Comparison of ENCODE assay signal across 35 mouse cellular contexts in genomic region chr13:21931740-21932139, GRCm38 (mm10). TPM values are rescaled to one million over a fixed set of nuclear protein-coding genes. Genes with fewer than 3 reads are reported as not detected.
DNase-seq lines count a peak whose midpoint lies in the region; ATAC-seq lines count a peak whose summit lies in the region.
"Had no signal": no experiment of that assay in that cellular context is flagged by ENCODE, and none has a peak within 500 bp of the region (broad histone marks: within the 10 kb centered on the region; RNA-seq: fewer than 3 reads in every experiment).

No protein-coding gene starts in this region.

- H3K36me3 ChIP-seq in heart, embryonic 13.5 days = no peaks in the 10 kb centered on the region
- H3K36me3 ChIP-seq in midbrain, embryonic 10.5 days = no peaks in the 10 kb centered on the region
- no peaks in the 10 kb centered on the region for H3K36me3 ChIP-seq in midbrain, embryonic 15.5 days (replicated peaks)
- H3K36me3 ChIP-seq: heart, embryonic 15.5 days; kidney, embryonic 15.5 days; lung, embryonic 15.5 days; midbrain, embryonic 12.5 days had no signal

- H3K9ac ChIP-seq in heart, embryonic 13.5 days = no peak overlapping the region
- no peak overlapping the region for H3K9ac ChIP-seq in midbrain, embryonic 15.5 days
- H3K9ac ChIP-seq: heart, embryonic 15.5 days; hindbrain, embryonic 14.5 days; kidney, embryonic 15.5 days; lung, embryonic 15.5 days; midbrain, embryonic 12.5 days had no signal

- no peak for ATAC-seq in heart, embryonic 13.5 days (ENCODE audit: extremely low read depth, insufficient number of reproducible peaks, low FRiP score, low TSS enrichment)
- no peak for ATAC-seq in midbrain, embryonic 15.5 days (replicated peaks)
- ATAC-seq: forebrain, embryonic 14.5 days had no signal

- 59% methylated on average over 6 of the region's 6 CpGs for WGBS in heart, embryonic 13.5 days
- 43% methylated on average over 6 of the region's 6 CpGs for WGBS in midbrain, embryonic 10.5 days
- 58% methylated on average over 6 of the region's 6 CpGs for WGBS in midbrain, embryonic 15.5 days

- no peaks in the 10 kb centered on the region for H3K9me3 ChIP-seq in heart, embryonic 13.5 days
- no peaks in the 10 kb centered on the region for H3K9me3 ChIP-seq in midbrain, embryonic 10.5 days (replicated peaks)
- H3K9me3 ChIP-seq in midbrain, embryonic 15.5 days = no peaks in the 10 kb centered on the region
- H3K9me3 ChIP-seq: heart, embryonic 15.5 days; kidney, embryonic 15.5 days; lung, embryonic 15.5 days; midbrain, embryonic 12.5 days had no signal

- peaks cover 22% of the 10 kb centered on the region; the same call in 1 of the 2 replicates for H3K4me1 ChIP-seq in heart, embryonic 13.5 days
- peaks cover 20% of the 10 kb centered on the region for H3K4me1 ChIP-seq in midbrain, embryonic 10.5 days
- H3K4me1 ChIP-seq in midbrain, embryonic 15.5 days = no peaks in the 10 kb centered on the region
- H3K4me1 ChIP-seq: midbrain, embryonic 12.5 days had no signal

- no peaks in the 10 kb centered on the region for H3K27me3 ChIP-seq in heart, embryonic 13.5 days (replicated peaks)
- no peaks in the 10 kb centered on the region for H3K27me3 ChIP-seq in midbrain, embryonic 10.5 days (ENCODE audit: low read depth, poor library complexity, severe bottlenecking)
- H3K27me3 ChIP-seq in midbrain, embryonic 15.5 days (replicated peaks) = peaks cover 15% of the 10 kb centered on the region; the same call in 1 of the 2 replicates
- H3K27me3 ChIP-seq: heart, embryonic 15.5 days; kidney, embryonic 15.5 days; lung, embryonic 15.5 days; midbrain, embryonic 12.5 days had no signal

- DNase-seq in heart, postnatal 4 days = no peak
- no peak for DNase-seq in midbrain, embryonic 10.5 days (ENCODE audit: low spot score)
- DNase-seq in R1 (ENCODE audit: low read depth, low spot score) = peak; percentile 53
- no peak for DNase-seq in urinary bladder, postnatal 25 days (ENCODE audit: low spot score)
- no peak for DNase-seq in left cerebral cortex, adult 8-10 months (ENCODE audit: low spot score in 2 of 2)
- DNase-seq: adrenal gland, adult 2 months; B cell, adult 2 months; cerebellum, adult 2 months; cerebellum, postnatal 14 days; gastrocnemius, postnatal 25 days; heart, adult 11 months; kidney, adult 18-20 months; kidney, postnatal 25 days; lung, postnatal 36 days; thymus, adult 2 months; thymus, postnatal 36 days had no signal

- peak overlapping the region; percentile 40 for H3K4me2 ChIP-seq in heart, embryonic 13.5 days
- H3K4me2 ChIP-seq in midbrain, embryonic 15.5 days = no peak overlapping the region
- H3K4me2 ChIP-seq: heart, embryonic 15.5 days; hindbrain, embryonic 14.5 days; kidney, embryonic 15.5 days; lung, embryonic 15.5 days; midbrain, embryonic 12.5 days had no signal

- no peak overlapping the region for H3K27ac ChIP-seq in heart, embryonic 13.5 days (replicated peaks)
- H3K27ac ChIP-seq in midbrain, embryonic 10.5 days (replicated peaks) = no peak overlapping the region
- H3K27ac ChIP-seq in midbrain, embryonic 15.5 days = no peak overlapping the region
- H3K27ac ChIP-seq: heart, embryonic 15.5 days; hindbrain, embryonic 14.5 days; kidney, embryonic 15.5 days; layer of hippocampus, adult 2 months; left cerebral cortex, adult 2 months; lung, embryonic 15.5 days; midbrain, embryonic 12.5 days had no signal

- peak overlapping the region; percentile 5; the same call in 1 of the 2 replicates for H3K4me3 ChIP-seq in heart, embryonic 13.5 days
- H3K4me3 ChIP-seq in midbrain, embryonic 10.5 days = peak overlapping the region; percentile 32; the same call in 1 of the 2 replicates
- no peak overlapping the region for H3K4me3 ChIP-seq in midbrain, embryonic 15.5 days
- H3K4me3 ChIP-seq: heart, embryonic 15.5 days; kidney, embryonic 15.5 days; layer of hippocampus, adult 2 months; left cerebral cortex, adult 2 months; lung, embryonic 15.5 days; midbrain, embryonic 12.5 days had no signal

RNA-seq across cellular contexts. Expression of gene Zfp184, which starts 13.2 kb away (rescaled TPM):
- 5.2 and 6.3 TPM in 2 replicates for polyA plus RNA-seq in heart, embryonic 13.5 days (2015; fragmentation: Nextera tagmentation; extraction: Ambion mirVana)
- total RNA-seq in heart, postnatal 4 days (2021) = 1 to 10 TPM; 3.9 TPM
- polyA plus RNA-seq in midbrain, embryonic 10.5 days (2016; fragmentation: Nextera tagmentation; extraction: Ambion mirVana) = 23.8 and 24.8 TPM in 2 replicates
- 14.0 TPM in 2 replicates for polyA plus RNA-seq in midbrain, embryonic 15.5 days (2015; fragmentation: Nextera tagmentation; extraction: Ambion mirVana)
- total RNA-seq in left cerebral cortex, adult 8-10 months (2022) = 1 to 10 TPM; 2.4 to 4.1 (median 3.3) TPM

RNA-seq across cellular contexts. Expression of gene Pom121l2, which starts 49.3 kb away (rescaled TPM):
- 0.05 and 0.07 TPM in 2 replicates for polyA plus RNA-seq in heart, embryonic 13.5 days (2015; fragmentation: Nextera tagmentation; extraction: Ambion mirVana)
- not detected for total RNA-seq in heart, postnatal 4 days (2021)
- 0.11 TPM in 1 of 2 replicates, not detected in the other for polyA plus RNA-seq in midbrain, embryonic 10.5 days (2016; fragmentation: Nextera tagmentation; extraction: Ambion mirVana)
- not detected in 2 replicates for polyA plus RNA-seq in midbrain, embryonic 15.5 days (2015; fragmentation: Nextera tagmentation; extraction: Ambion mirVana)
- total RNA-seq in left cerebral cortex, adult 8-10 months (2022) = not detected
- total RNA-seq: adrenal gland, adult 2 months; adrenal gland, postnatal 4 days; gastrocnemius, adult 18-20 months; gastrocnemius, postnatal 25 days; hematopoietic stem cell, adult 5-6 weeks; left cerebral cortex, adult 2 months; liver, adult 2 months; megakaryocyte, adult 5-6 weeks had no signal
- polyA plus RNA-seq: adrenal gland, adult 2 months; cerebellum, adult 2 months; cortical plate, adult 2 months; embryonic facial prominence, embryonic 11.5 days; frontal cortex, adult 2 months; heart, embryonic 15.5 days; hindbrain, embryonic 14.5 days; liver, adult 2 months; midbrain, embryonic 12.5 days; neural tube, embryonic 14.5 days had no signal
